Mouse (Mus musculus) effector memory CD4-positive, alpha-beta T cell, adult 5 months (primary cell): Measurements from ENCODE around the gene Vmn2r23. TPM values are rescaled to one million over a fixed set of nuclear protein-coding genes. Genes with fewer than 3 reads are reported as not detected.

Experiments
- polyA plus RNA-seq: library from polyadenylated mRNA; unstranded; fragments of 100-300 nt; shearing (Covaris generic); gene quantifications from one replicate; pipeline ENCODE4 v1.2.1, GENCODE M21; 2017

Gene Vmn2r23
- 0.06 TPM for polyA plus RNA-seq

GRCm38 (mm10) chr6:123702370-123702769, at the start of gene Vmn2r23:
Vmn2r23 (plus strand) TSS chr6:123702670.

GRCm38 (mm10) chr6:123778579-123778978, 76.1 kb downstream of the Vmn2r23 start, which contains the start of gene Vmn2r24:
Vmn2r24 (plus strand) TSS chr6:123778879.

Other genes with a start within 250 kb of the Vmn2r23 start
- gene Vmn2r21, start 169.3 kb upstream of the Vmn2r23 start, polyA plus RNA-seq, result not detected
- gene Vmn2r22, start 51.9 kb upstream of the Vmn2r23 start, polyA plus RNA-seq, result 0.09 TPM
- not detected for gene Vmn2r24, start 76.2 kb downstream of the Vmn2r23 start, polyA plus RNA-seq
- gene Vmn2r25, start 150.8 kb downstream of the Vmn2r23 start, polyA plus RNA-seq, result not detected